Mouse (Mus musculus) adipocyte (in vitro differentiated cells): ENCODE measurements around the gene Hdac5.

ENCODE experiments used
- DNase-seq: peaks from one replicate; pipeline ENCODE4 v3.0.0-alpha.2; 2016; ENCODE audit warnings: low spot score

Hdac5 gene

DNA sequence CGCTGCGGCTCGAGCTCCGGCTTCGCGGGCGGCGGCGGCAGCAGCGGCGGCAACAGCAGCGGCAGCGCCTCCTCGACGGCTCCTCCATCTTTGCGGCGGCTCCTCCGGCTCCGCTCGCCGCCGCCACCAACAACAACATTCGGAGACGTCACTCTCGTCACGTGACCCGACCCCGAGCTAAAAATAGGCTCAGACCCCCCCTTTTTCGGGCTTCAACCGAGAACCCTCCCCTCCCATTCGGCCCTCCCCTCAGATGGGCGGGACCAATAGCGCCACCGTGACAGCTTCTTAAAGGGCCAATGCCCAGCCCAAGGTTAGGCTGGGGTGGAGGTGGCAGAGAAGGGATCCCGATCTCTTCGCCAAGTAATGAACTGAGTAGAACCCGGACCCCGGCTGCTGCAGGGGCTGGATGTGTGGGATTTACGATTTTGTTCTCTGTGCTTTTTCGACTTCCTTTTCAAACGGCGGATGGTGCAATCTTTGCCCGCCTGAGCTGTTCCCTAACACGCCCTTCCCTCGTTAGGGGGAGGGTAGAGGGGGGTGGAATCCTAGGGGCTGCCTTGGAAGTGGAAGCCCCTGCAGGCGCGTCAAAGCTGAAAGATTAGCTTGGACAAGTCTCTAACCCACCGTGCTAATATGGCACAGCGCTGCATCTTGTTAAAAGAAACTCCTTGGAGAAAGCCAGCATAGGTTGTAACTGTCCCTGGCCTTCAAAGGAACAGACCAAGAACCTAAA, at the start of gene Hdac5:
Hdac5 (minus strand) TSS at position 161 of the 736 bp plus-strand sequence.
- DNase-seq = peak; percentile 99

DNA sequence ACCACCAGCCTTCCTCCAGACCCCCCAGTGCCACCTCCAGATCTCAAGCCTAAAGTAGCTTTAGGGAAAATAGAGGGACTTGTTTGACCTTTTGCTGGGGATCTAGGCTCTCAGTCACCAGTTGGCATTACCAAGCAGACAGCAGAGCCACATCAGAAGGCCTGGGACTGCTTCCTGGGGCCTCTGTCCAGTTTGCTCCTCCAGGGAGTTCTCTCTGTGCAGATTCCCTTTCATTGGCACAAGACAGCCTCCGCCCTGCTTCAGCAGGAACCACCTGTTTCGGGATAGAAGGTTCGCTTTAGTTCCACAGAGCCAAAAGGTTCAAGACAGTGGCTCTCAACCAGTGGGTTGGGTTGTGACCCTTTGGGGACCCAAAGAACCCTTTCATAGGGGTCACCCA, 49.6 kb upstream of the Hdac5 start:
- peak; percentile 38 for DNase-seq

DNA sequence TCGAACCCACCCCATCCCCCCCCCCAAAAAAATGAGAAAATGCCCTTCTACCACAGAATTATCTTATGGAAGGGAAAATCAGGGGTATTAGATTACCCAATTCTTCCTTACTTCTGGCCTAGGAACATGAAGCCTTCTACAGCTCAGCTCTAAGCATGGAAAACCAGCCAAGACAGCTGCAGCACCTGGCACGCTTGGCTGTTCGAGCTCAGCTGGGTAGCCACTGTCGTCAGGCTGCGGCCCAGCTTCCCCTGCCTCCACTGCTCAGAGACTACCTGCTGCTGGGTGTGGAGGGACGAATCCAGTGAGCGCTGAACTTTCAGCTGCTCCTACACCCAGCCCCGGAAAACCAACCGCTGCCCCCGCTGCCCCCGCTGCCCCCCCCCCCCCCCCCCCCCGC, 47.8 kb upstream of the Hdac5 start:
- DNase-seq = no peak

GRCm38 (mm10) chr11:102276411-102276915, 46.5 kb upstream of the Hdac5 start:
- no peak for DNase-seq

GRCm38 (mm10) chr11:102268520-102269244, 38.7 kb upstream of the Hdac5 start, which contains the start of gene Asb16:
Gene Asb16 (plus strand): TSS chr11:102268743.
- no peak for DNase-seq

DNA sequence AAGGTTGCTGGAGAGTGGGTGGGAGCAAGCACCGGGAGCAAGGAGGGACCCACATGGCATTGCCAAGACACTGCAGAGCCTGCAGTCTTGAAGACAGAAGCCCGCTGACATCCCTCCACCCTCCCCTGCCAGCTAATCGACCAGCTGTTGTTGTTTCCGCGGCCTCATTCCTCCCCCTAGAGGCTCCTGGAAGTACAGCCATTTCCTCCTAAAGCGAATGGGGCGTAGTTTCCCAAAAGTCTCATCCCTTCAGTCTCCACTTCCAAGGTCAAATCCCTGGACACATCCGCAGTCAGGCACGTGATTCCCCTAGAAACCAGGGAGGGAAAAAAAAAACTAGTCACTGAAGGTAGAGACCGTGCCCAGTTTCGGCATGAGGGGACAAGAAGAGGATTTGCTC, 37.5 kb upstream of the Hdac5 start:
- peak; percentile 82 for DNase-seq

GRCm38 (mm10) chr11:102266631-102267355, 36.8 kb upstream of the Hdac5 start:
- no peak for DNase-seq

- no peak for DNase-seq
Measured at GRCm38 (mm10) chr11:102265816-102266215, 35.9 kb upstream of the Hdac5 start.

DNA sequence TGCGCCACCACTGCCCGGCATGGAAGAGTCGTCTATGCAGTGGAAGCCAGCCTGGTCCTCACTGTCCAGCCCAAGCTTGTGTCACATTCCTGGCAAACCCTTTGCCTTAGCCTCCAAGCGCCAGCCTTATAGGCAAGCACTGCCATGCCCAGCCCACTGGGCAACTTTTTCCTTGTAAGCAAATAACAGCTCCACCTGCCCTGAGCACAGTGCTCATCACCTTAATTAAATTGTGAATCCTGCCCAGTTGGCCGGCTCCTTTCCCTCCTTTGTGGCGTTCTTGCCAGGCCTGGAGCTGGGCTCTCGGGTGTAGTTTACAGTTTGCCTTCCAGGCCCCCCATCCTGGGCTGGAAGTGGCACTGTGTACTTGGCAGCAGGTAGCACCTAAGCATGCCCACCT, 33.2 kb upstream of the Hdac5 start:
- no peak for DNase-seq

DNA sequence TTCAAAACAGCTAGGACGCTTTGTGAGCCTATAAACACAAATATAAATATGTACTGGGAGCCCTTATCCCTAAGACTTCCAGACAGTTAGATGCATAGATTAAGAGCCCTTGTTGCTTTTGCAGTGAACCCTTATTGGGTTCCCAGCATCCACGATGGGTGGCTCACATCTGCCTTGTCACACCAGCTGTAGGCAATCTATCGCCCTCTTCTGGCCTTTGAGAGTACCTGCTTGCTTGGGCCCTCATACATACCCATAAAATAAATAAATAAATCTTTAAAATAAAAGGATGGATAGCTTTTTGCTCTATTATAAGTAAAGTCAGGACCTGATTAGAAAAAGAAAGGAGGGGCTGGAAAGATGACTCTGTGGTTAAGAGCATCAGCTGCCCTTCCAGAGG, 28.6 kb upstream of the Hdac5 start:
- DNase-seq = no peak

- no peak for DNase-seq
Measured at GRCm38 (mm10) chr11:102258095-102258494, 28.1 kb upstream of the Hdac5 start.

DNA sequence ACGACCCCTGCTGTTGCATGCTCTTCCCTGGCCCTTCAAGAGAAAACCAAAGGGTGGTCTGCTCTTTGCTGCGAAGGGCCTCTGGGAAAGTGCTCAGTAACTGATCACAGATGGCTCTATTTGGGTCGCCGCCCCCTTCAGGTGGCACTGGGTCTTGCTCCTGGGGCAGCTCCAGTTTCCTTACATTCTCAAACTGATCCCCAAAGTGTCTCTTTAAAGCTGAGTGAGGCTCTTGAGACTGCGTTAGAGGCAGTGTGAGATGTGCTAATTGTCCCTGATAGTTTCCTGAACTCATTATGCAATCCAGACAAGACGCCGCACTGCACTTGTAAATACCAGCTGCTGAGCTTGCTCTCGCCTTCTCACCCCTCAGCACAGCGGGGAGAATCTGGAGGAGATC, 27.5 kb upstream of the Hdac5 start:
- no peak for DNase-seq

GRCm38 (mm10) chr11:102249351-102250090, 19.6 kb upstream of the Hdac5 start:
- no peak for DNase-seq

- DNase-seq = peak; percentile 97
Measured at GRCm38 (mm10) chr11:102248630-102249230, 18.8 kb upstream of the Hdac5 start, which contains the start of gene BC030867. Gene BC030867 (plus strand): TSS chr11:102248882.

GRCm38 (mm10) chr11:102246871-102247270, 16.9 kb upstream of the Hdac5 start:
- DNase-seq = no peak

DNA sequence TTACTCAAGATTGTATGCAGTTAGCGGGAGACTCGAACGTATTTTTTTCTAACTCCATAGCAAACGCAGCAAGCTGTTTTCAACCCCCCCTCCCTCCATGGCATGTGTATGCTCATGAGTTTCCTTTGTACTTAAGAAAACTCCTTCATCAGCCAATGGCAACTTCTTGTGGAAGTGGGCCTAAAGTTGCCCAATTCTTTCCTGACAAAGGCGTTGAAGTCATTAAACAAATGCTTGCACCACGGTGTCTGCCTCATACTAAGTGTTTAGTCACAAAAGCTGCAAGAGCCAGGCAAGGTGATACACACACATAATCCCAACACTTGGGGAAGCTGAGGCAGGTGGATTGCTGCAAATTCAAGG, 16.3 kb upstream of the Hdac5 start:
- no peak for DNase-seq

DNA sequence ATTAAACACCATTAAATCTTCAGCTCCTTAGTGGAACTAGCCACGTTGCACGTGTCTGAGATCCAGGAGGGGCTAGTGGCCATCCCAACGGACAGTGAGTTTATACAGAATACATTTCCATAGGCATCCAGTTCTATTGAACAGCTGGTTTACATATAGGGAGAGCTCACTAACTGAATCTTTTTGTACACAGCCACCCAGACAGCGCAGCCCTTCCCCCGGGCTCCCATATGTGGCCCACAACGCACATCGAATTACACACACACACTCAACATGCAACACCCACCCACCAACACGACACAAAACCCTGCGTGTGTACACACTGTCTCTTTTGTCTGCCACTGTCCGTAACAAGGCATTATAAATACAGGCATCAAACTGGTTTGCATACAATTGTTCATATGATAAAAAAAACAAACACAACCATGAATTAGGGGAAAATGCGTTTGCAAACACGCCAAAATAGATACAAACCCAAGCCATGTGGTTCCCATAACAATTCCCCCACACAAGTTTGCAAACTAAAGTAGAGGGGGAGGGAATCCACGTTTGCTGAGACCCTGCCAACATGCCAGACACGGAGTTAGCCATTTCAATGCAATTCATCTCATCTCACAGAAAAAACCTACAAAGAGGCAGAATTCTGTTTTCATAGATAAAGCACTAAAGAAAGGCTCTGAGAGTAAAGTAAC, 15.8 kb upstream of the Hdac5 start:
- DNase-seq = no peak

GRCm38 (mm10) chr11:102244926-102245449, 15.0 kb upstream of the Hdac5 start:
- peak; percentile 40 for DNase-seq

DNA sequence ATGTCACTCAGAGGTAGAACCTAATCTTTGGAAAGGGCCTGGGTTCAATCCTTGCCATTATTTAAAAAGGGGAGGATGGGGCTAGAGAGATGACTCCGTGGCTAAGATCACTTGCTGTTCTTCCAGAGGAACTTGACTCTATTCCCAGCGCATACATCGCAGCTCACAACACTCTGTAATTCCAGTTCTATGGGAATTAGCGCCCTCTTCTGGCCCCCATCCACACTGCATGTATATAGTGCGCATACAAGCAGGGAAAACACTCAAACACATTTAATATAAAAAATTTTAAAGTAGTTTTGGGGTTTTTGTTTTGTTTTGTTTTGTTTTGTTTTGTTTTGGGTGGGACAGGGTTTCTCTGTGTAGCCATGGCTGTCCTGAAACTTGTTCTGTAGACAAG, 11.9 kb upstream of the Hdac5 start:
- DNase-seq = no peak

DNA sequence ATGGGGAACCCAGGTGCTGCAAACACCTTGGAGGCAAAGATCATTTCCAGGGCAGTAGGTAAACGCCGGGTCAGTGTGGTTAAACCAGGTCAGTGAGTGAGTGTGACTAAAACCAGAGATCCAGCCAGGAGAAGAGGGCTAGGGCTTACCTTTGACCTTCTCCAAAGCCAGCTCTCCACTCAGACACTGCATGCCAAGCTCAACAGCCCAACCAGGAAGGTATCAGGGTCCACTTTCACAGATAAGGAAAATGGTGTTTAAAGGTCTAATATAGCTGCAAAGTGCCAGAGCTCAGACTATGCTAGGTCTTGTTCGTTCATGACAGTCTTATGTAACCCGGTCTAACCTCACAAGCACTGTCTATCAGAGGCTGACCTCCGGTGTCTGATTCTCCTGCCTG, 11.3 kb upstream of the Hdac5 start:
- DNase-seq = no peak

GRCm38 (mm10) chr11:102240636-102241035, 10.7 kb upstream of the Hdac5 start:
- DNase-seq = peak; percentile 68
